Mouse (Mus musculus): Measurements from ENCODE around the gene Trdmt1.
A peak's percentile ranks its signal among the peaks of the same experiment; 100 is the strongest.

Gene Trdmt1

GRCm38 (mm10) chr2:13557145-13558030, 12.9 kb upstream of the Trdmt1 start:
- DNase-seq (ENCODE audit: low read depth, low spot score): no peak

- DNase-seq (ENCODE audit: low read depth, low spot score): no peak
These were observed 11.8 kb upstream of the Trdmt1 start for GRCm38 (mm10) chr2:13556239-13556638.

DNA sequence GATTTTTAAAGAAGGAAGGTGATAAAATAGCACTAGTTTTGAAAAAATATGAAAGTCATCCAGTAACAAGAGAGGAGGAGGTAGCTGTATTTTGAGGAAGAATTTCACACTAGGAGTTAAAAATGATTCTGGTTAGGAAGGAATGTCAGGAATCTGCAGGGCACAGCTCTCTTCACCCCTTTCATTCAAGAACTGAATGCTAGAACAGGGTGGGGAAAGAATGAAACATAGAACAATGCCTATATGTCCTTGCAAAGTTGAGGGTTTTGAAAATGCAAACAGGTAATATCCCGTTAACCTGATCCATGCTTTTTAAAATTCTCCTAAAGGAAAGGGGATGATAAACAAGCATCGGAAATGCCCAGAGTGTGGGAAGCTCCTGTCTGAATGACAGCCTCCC, 9.5 kb upstream of the Trdmt1 start:
- no peak for DNase-seq (ENCODE audit: low read depth, low spot score)

DNA sequence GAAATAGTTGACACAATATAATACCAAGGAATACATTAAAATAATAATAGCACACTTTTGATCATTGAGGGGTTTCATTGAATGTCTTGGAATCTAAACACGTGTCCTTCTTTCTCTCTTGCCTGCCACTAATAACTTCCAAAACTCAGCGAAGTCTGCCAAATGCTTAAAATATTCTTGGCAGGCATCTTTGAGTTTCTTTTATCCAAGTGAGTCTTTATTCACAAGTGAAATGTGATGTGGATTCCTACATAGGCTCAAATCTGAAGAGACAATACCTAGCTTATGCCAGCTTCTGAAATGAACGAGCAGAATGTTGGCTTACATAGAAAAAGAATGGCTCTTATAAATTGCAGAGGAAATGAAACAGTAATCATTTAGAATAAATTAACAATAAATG, 4.3 kb upstream of the Trdmt1 start:
- no peak for DNase-seq (ENCODE audit: low read depth, low spot score)

DNA sequence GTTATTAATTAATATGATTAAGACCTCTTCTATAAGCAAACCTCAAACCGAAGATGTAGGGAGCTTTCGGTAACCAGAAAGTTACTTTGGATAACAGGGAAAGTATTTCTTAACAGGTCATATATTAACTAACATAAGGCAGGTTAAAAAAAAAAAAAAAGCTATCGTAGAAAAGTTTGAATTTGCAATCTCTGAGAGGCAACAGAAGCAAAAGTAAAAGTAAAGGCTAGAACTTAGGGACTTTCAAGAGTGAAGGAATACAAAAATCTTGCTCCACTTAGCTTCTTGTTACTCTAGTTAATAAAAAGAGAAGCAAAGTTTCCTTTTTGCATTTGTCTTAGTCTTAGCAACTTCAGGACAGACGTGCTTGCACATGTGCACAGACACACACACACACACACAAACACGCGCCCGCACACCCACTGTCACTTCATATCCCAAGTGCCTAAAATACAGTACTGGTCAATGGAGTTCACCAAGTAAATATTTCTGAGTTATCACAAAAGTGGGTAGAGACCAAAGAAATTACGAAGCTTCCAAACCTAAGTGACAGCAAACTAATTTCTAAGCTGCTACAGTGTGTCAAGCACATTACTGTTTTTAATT, 846 bp downstream of the Trdmt1 start:
- peak; percentile 7 for DNase-seq (ENCODE audit: low read depth, low spot score)

DNA sequence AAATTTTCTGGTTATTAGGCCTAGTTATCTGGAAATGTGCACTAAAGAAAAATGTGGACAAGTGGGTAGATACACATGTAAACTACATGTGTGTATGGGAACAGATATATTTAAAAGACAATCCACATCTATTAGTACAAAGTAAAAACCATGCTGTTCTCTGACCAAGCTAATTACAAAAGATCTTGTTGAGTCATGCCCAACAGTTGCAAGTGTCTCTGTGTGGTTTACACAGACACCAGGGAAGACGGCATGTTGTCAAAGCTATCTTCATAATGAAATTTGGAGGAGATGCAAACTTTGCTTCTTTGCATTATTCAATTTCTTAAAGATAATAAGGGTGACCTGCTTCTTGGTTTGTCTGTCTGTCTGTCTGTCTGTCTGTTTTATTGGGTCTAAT, 4.6 kb downstream of the Trdmt1 start:
- DNase-seq (ENCODE audit: low read depth, low spot score): no peak

DNA sequence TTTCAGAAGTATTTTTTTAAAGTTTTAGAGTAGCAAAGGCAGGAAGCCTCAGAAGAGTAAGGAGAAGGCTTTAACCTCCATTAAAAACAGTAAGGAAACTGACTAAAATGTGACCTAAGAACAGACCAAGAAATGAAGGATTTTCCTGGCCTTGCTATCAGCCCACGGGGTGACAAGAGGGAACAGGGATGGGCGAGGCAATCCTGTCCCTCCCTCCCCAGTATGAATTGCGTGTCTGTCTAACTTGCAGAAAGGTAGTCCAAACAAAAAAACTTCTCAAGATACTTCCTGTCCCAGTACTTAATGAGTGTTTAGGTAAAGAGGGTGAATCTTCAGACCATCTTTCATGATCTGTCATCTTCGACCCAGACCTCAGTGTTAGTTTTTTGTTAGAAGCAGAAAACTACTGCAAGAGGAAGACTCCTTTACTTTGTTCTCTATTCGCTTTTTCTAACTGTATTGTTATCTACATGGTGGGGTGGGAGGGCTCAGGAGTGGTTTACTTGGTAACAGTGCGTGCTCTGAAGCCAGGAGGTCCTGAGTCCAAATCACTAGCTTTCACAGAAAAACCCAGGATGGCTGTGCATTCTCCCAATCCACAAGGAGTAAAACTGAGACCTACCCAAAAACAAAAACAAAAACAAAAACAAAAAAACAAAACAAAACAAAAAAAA, 5.6 kb downstream of the Trdmt1 start:
- no peak for DNase-seq (ENCODE audit: low read depth, low spot score)

DNA sequence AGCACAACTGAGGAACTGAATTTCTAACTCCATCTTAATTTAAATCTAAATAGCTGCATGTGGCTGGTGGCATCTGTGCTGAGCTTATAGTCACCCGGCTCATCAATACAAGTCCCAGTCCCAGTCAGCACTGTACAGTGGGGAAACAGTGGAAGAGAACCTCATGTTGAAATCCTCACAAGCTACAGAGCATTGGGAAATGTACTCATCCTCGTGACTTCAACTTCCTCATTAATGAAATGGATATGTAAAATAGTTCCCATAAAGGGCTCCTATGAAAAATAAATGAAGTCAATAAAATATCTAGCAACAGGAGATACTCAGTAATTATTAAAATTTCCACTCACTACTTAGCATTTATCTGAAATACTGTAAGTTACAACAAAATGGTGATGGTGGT, 6.2 kb downstream of the Trdmt1 start:
- DNase-seq (ENCODE audit: low read depth, low spot score): no peak

DNA sequence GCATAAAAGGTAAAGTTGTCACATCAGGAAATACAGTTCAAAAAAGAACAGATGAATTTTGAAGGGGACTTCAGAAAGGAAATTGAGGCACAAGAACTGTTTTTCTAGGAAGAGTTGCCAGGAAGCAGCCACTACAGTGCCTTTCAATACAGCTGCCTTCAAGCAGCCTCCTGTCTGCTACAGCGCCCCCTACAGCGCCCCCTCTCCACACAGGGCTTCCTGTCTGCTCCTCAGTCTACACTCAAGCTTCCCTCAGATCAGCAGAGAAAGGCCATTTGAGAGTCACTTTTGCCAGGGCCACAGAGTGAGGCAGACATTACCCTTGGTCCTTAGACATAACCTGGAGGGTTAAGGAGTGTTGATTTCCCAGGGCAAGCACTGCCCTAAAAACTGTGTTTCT, 6.7 kb downstream of the Trdmt1 start:
- DNase-seq (ENCODE audit: low read depth, low spot score): peak; percentile 46

DNA sequence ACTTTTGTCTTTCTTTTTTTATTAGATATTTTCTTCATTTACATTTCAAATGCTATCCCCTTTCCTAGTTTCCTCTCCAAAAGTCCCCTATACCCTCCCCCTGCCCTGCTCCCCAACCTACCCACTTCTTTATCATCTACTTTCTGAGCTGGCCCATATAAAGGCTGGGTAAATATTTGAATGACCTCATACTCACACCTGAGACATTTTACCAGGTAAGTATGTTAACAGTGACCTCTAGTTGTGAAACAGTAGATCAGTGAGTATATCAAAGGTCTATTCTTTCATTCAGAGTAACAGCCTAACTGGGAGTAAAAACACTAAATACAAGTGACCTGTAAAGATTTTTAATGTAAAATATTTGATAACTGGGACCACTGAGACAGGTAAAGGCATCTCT, 7.7 kb downstream of the Trdmt1 start:
- DNase-seq (ENCODE audit: low read depth, low spot score): no peak

DNA sequence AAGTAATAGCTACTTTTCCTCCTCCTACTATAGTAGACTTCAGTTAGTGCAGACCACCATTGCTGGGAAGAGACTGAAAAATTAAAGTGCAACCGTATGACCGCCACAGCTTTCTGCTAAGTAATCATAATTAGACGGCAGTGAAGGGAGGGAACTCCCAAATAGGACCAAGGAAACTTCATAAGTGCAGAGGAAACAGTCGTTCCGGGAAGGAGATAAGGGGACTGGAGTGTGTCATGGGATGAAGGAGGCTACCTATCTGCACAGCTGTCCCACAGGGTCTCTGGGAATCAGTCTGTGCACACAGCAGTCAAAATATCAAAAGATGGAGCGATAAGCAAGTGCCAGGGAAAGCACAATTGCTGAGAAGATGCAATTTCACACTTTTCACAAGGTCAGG, 13.8 kb downstream of the Trdmt1 start:
- DNase-seq (ENCODE audit: low read depth, low spot score): no peak

- DNase-seq (ENCODE audit: low read depth, low spot score): no peak
These were observed 15.1 kb downstream of the Trdmt1 start for GRCm38 (mm10) chr2:13529253-13529933.

DNA sequence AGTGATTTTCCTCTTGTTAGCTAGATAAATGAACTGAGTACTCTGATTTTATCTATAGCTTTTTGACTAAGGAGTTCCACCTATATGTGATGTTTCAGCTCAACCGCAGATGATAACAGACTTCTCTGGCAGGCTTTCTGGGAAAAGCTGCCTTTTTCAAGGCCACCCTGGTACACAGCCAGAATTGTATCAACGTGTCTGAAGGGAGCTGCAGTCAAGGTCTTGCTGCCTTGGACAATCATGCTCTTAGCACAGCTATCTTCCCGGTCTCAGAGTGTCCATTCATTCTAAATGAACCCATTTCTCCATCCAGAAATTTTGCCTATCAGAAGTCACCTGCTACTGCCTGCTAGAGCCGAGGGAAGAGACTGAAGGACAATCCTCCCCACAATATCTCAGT, 16.9 kb downstream of the Trdmt1 start:
- DNase-seq (ENCODE audit: low read depth, low spot score): no peak

DNA sequence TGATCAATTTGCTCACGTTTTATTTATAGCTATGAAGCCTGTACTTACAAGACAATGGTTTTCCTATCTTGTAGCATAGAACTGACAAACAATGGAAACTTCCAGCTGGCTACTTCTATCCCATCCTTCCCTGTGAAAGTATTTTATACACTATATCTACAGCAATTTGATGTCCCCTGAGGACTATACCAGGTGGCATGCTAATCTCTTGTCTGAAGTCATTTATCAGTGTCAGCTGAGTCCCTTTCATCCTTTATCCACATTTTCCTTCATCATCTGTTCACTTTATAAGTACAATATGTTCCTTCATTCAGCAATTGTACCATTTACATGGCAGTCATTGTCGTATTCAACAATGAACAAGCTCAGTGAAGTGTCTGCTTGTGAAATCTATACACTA, 17.3 kb downstream of the Trdmt1 start:
- DNase-seq (ENCODE audit: low read depth, low spot score): no peak

- no peak for DNase-seq (ENCODE audit: low read depth, low spot score)
These were observed 18.3 kb downstream of the Trdmt1 start for GRCm38 (mm10) chr2:13526205-13526604.

GRCm38 (mm10) chr2:13523540-13524456, 20.7 kb downstream of the Trdmt1 start:
- DNase-seq (ENCODE audit: low read depth, low spot score): no peak

DNA sequence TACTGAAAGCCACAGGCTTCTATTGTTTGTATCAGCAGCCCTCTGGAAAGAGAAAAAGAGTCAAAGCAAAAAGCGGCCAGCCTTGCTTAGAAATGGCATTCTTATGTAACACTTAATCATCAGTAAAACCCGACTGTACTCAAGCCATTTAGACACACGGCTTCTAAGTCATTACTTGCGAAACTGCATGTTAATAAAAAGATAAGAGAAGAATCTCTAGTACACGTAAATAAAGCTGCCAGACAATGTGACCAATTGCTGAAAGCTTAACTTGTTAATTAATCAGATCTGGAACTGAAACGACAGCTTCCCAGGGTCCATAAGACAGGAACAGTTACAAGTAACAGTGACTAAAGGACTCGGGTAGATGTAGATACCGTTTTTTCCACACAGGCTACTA, 22.4 kb downstream of the Trdmt1 start:
- no peak for DNase-seq (ENCODE audit: low read depth, low spot score)

DNA sequence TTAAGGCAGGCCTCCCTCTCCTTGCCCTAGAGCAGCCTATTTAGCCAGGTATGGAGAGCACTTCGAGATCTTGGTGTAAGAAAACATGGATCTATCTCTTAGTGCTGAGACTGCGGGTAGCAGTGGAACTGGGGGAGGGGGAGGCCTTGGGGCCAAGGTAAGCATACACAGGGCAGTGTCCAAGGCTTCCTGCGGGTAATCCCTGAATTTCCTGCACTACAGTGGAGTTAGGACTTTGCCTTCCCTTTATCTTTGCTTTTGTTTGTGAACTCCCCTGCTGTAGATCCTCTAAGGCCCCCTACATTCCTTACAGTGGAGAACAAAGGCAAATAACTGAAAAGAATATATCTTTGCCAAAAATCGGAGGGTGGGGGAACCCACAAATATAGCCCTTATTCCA, 29.5 kb downstream of the Trdmt1 start:
- DNase-seq (ENCODE audit: low read depth, low spot score): no peak

DNA sequence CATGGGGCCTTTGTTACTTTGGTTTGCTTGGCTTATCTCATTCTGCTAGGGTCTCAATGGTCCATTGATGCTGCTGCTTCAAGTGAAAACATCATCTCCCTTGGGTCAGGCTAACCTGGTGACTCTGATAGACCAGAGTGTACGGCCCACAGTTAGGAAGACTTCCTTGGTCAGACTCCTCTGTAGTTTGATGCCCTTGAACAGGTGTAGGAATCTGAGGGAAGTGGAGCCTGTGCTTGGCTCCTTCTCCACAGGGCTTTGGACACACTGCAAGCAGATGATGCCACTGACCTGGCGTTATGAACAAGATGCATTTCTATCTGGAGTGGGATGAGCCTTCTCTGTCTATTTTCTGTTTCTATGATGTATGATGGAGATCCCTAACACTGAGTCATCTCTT, 41.8 kb downstream of the Trdmt1 start:
- no peak for DNase-seq (ENCODE audit: low read depth, low spot score)

- no peak for DNase-seq (ENCODE audit: low read depth, low spot score)
These were observed 42.9 kb downstream of the Trdmt1 start for GRCm38 (mm10) chr2:13501553-13501952.
